Mouse (Mus musculus): ENCODE results near the gene Fgfr2. TPM values are rescaled to one million over a fixed set of nuclear protein-coding genes. Genes with fewer than 3 reads are reported as not detected.

Fgfr2 gene
- polyA plus RNA-seq, 1 experiment: 1.7 TPM

DNA sequence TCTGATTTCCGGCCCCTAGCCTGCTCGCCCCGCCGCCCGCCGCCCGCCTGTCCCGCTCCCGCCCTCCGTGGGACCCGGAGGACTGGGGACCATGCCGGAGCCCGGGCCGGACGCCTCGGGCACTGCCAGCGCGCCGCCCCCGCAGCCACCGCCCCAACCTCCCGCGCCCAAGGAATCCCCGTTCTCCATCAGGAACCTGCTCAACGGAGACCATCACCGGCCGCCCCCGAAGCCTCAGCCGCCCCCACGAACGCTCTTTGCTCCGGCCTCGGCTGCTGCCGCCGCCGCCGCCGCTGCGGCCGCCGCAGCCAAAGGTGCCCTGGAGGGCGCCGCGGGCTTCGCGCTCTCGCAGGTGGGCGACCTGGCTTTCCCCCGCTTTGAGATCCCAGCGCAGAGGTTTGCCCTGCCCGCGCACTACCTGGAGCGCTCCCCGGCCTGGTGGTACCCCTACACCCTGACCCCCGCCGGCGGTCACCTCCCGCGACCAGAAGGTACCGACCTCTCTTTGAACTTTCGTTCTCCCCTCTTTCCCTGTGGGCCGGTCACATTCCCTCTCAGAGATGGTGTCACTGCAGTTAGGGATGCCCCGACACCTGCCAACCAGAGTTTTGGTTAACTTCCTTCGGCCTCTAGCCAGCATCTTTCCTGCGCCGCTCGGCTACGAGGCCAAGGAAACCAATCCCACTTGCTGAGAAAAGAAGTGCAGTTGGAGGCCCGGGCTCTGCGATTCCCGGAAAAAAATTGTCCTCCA is 1580.1 kb downstream of the Fgfr2 start:
- H3K79me3 ChIP-seq (ENCODE audit: low read depth): no peaks in the 10 kb centered on the region
- no peak overlapping the region for H3K4me3 ChIP-seq (ENCODE audit: insufficient read depth, poor library complexity, severe bottlenecking)
- H3K27me3 ChIP-seq (ENCODE audit: control insufficient read depth, insufficient read depth, insufficient read length): peaks cover 68% of the 10 kb centered on the region
- no peaks in the 10 kb centered on the region for H3K36me3 ChIP-seq (ENCODE audit: control insufficient read depth, insufficient read depth)
- H3ac ChIP-seq (ENCODE audit: control insufficient read depth, insufficient read length, low read depth): no peak overlapping the region
- no peaks in the 10 kb centered on the region for H3K79me2 ChIP-seq (ENCODE audit: control insufficient read depth, insufficient read depth)
- TF ChIP-seq USF1 (IDR thresholded peaks at IDR 0.05; ENCODE audit: low read depth): no peak
- TF ChIP-seq FOSL1 (IDR thresholded peaks at IDR 0.05; ENCODE audit: insufficient read depth, low read length, poor library complexity, severe bottlenecking): no peak
- TF ChIP-seq MAX (IDR thresholded peaks at IDR 0.05): no peak
- TF ChIP-seq CTCF (IDR thresholded peaks at IDR 0.05; ENCODE audit: control insufficient read depth, insufficient read depth, insufficient read length): no peak
- TF ChIP-seq MYOD1 (IDR thresholded peaks at IDR 0.05; ENCODE audit: control insufficient read depth, insufficient read length, low read depth): no peak
- TF ChIP-seq MYOG (IDR thresholded peaks at IDR 0.05; ENCODE audit: control insufficient read depth, extremely low read depth, insufficient read length): no peak
- no peak for TF ChIP-seq CEBPB (IDR thresholded peaks at IDR 0.05; ENCODE audit: low read depth)

GRCm38 (mm10) chr7:131542115-131542871 is 1580.9 kb downstream of the Fgfr2 start, which contains the start of gene Hmx3:
Gene Hmx3 (plus strand): TSS chr7:131542867.
- Histone ChIP-seq H3K36me3 (ENCODE audit: control insufficient read depth, insufficient read depth) (no peaks in the 10 kb centered on the region), H3K27me3 (ENCODE audit: control insufficient read depth, insufficient read depth, insufficient read length) (peaks cover 62% of the 10 kb centered on the region), H3K79me2 (ENCODE audit: control insufficient read depth, insufficient read depth) (no peaks in the 10 kb centered on the region), H3ac (ENCODE audit: control insufficient read depth, insufficient read length, low read depth) (no peak within 1 kb of the TSS), H3K79me3 (ENCODE audit: low read depth) (no peaks in the 10 kb centered on the region), H3K4me3 (ENCODE audit: insufficient read depth, poor library complexity, severe bottlenecking) (no peak within 1 kb of the TSS)
- no peak for TF ChIP-seq CTCF (IDR thresholded peaks at IDR 0.05; ENCODE audit: control insufficient read depth, insufficient read depth, insufficient read length)

- no peaks in the 10 kb centered on the region for H3K36me3 ChIP-seq (ENCODE audit: control insufficient read depth, insufficient read depth)
- no peak overlapping the region for H3K4me3 ChIP-seq (ENCODE audit: insufficient read depth, poor library complexity, severe bottlenecking)
- H3ac ChIP-seq (ENCODE audit: control insufficient read depth, insufficient read length, low read depth): no peak overlapping the region
- H3K79me3 ChIP-seq (ENCODE audit: low read depth): no peaks in the 10 kb centered on the region
- no peak for TF ChIP-seq MYOG (IDR thresholded peaks at IDR 0.05; ENCODE audit: control insufficient read depth, extremely low read depth, insufficient read length)
- no peak for TF ChIP-seq USF1 (IDR thresholded peaks at IDR 0.05; ENCODE audit: low read depth)
- TF ChIP-seq FOSL1 (IDR thresholded peaks at IDR 0.05; ENCODE audit: insufficient read depth, low read length, poor library complexity, severe bottlenecking): no peak
- TF ChIP-seq CEBPB (IDR thresholded peaks at IDR 0.05; ENCODE audit: low read depth): no peak
- TF ChIP-seq MYOD1 (IDR thresholded peaks at IDR 0.05; ENCODE audit: control insufficient read depth, insufficient read length, low read depth): no peak
- peaks cover 60% of the 10 kb centered on the region for H3K27me3 ChIP-seq (ENCODE audit: control insufficient read depth, insufficient read depth, insufficient read length)
- H3K79me2 ChIP-seq (ENCODE audit: control insufficient read depth, insufficient read depth): no peaks in the 10 kb centered on the region
These were observed 1581.7 kb downstream of the Fgfr2 start for GRCm38 (mm10) chr7:131541184-131542114.

GRCm38 (mm10) chr7:131539979-131540378 is 1583.2 kb downstream of the Fgfr2 start:
- Histone ChIP-seq H3K79me2 (ENCODE audit: control insufficient read depth, insufficient read depth) (no peaks in the 10 kb centered on the region), H3K27me3 (ENCODE audit: control insufficient read depth, insufficient read depth, insufficient read length) (peaks cover 57% of the 10 kb centered on the region), H3K79me3 (ENCODE audit: low read depth) (no peaks in the 10 kb centered on the region), H3K4me3 (ENCODE audit: insufficient read depth, poor library complexity, severe bottlenecking) (no peak overlapping the region), H3ac (ENCODE audit: control insufficient read depth, insufficient read length, low read depth) (no peak overlapping the region), H3K36me3 (ENCODE audit: control insufficient read depth, insufficient read depth) (no peaks in the 10 kb centered on the region)
- TF ChIP-seq CTCF (IDR thresholded peaks at IDR 0.05; ENCODE audit: control insufficient read depth, insufficient read depth, insufficient read length): no peak
- TF ChIP-seq CEBPB (IDR thresholded peaks at IDR 0.05; ENCODE audit: low read depth): no peak
- no peak for TF ChIP-seq MAX (IDR thresholded peaks at IDR 0.05)
- no peak for TF ChIP-seq USF1 (IDR thresholded peaks at IDR 0.05; ENCODE audit: low read depth)
- TF ChIP-seq MYOG (IDR thresholded peaks at IDR 0.05; ENCODE audit: control insufficient read depth, extremely low read depth, insufficient read length): no peak
- no peak for TF ChIP-seq FOSL1 (IDR thresholded peaks at IDR 0.05; ENCODE audit: insufficient read depth, low read length, poor library complexity, severe bottlenecking)
- TF ChIP-seq MYOD1 (IDR thresholded peaks at IDR 0.05; ENCODE audit: control insufficient read depth, insufficient read length, low read depth): no peak

- no peaks in the 10 kb centered on the region for H3K79me3 ChIP-seq (ENCODE audit: low read depth)
- H3ac ChIP-seq (ENCODE audit: control insufficient read depth, insufficient read length, low read depth): no peak overlapping the region
- TF ChIP-seq MYOG (IDR thresholded peaks at IDR 0.05; ENCODE audit: control insufficient read depth, extremely low read depth, insufficient read length) (no peak), CEBPB (IDR thresholded peaks at IDR 0.05; ENCODE audit: low read depth) (no peak), CTCF (IDR thresholded peaks at IDR 0.05; ENCODE audit: control insufficient read depth, insufficient read depth, insufficient read length) (no peak), FOSL1 (IDR thresholded peaks at IDR 0.05; ENCODE audit: insufficient read depth, low read length, poor library complexity, severe bottlenecking) (no peak), MAX (IDR thresholded peaks at IDR 0.05) (no peak), MYOD1 (IDR thresholded peaks at IDR 0.05; ENCODE audit: control insufficient read depth, insufficient read length, low read depth) (no peak)
- H3K79me2 ChIP-seq (ENCODE audit: control insufficient read depth, insufficient read depth): no peaks in the 10 kb centered on the region
- no peaks in the 10 kb centered on the region for H3K36me3 ChIP-seq (ENCODE audit: control insufficient read depth, insufficient read depth)
- no peak overlapping the region for H3K4me3 ChIP-seq (ENCODE audit: insufficient read depth, poor library complexity, severe bottlenecking)
- H3K27me3 ChIP-seq (ENCODE audit: control insufficient read depth, insufficient read depth, insufficient read length): peaks cover 4% of the 10 kb centered on the region
These were observed 1619.4 kb downstream of the Fgfr2 start for GRCm38 (mm10) chr7:131503739-131504138.
